Mouse (Mus musculus) embryo, embryonic 9.5 days (tissue): ENCODE results near the gene Gramd4.

Experiments used
- DNase-seq: peaks from one replicate; pipeline ENCODE4 v3.0.0-alpha.2; 2017; ENCODE audit errors: extremely low spot score

Gramd4 gene

DNA sequence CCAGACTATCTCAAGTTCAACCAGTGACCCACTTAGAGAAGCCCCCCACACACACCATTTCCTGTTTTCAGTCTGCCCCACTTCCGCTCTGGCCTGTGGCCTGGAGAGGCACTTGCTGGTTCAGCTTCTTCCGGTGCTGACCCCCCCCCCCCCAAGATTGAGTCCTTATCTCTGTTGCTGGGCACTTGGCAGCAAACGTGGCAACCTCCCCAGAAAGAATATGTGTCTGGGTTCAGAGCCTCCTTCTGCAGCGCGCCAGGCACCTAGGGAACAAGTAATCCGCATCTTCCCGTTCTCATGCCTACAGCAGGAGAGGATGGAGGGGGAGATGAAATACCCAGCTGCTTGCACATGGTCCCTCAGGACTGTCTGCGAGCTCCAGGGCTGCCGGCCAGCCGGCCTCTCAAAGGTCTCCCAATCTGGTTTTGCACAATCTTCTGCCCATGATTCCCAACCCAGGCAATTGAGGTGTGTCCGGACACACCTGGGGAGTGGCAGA lies 124.5 kb downstream of the Gramd4 start:
- DNase-seq, result no peak

DNA sequence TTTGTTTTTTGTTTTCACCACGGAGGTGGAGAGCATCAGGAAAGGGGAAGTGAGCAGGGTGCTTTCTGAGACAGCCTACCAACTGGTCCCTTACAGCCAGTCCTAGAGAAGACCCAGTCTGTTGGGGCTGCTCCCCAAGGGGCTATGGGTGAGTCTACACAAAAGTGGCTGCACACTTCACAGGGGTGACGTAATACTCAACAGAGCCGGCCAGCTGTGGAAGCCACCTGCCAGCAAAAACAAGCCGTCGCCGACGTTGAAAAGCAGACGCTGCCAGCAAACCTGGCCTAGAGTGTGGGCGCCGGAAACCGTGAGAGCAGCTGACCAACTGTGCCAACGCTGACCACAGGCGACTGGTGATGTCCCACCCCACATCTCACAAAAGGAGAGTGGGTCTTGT lies 125.2 kb downstream of the Gramd4 start:
- no peak for DNase-seq

DNA sequence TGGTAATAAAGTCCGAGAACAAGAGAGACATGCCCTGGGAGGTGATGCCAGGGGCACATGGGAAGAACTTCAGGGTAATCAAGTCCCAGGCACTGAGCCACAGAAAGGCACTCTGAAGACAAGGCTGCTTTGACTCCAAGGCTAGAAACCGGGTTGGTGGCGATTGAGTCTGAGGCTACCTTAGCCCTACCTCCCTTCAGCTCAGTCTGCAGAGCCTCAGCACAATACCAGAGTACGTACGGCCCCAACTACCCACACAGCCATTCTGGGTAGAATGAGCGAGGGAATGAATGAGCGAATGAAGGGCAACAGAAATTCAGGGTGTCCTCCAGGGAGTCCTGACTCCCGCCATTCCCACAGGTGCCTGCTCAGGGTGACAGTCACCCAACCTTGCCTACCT lies 126.0 kb downstream of the Gramd4 start:
- DNase-seq, result no peak

DNA sequence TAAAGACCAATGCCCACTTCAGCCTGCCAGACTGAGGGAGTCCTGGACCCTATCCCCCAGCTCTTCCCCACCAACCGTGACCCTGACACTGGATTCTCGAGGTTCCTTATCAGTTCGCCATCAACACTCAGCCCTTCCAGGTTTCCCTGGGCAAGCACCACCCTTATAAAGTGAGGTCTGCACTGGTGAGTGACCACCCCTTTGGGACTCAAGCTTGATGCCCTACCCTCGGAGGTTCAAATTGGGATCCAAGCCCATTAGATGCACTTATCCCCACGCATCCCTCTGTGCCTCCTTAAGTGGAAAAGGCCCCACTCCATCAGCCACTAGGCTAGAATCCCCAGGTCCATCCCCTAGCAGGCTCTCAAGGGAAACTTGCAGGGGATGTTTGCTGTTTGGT lies 126.6 kb downstream of the Gramd4 start:
- DNase-seq, result no peak

DNA sequence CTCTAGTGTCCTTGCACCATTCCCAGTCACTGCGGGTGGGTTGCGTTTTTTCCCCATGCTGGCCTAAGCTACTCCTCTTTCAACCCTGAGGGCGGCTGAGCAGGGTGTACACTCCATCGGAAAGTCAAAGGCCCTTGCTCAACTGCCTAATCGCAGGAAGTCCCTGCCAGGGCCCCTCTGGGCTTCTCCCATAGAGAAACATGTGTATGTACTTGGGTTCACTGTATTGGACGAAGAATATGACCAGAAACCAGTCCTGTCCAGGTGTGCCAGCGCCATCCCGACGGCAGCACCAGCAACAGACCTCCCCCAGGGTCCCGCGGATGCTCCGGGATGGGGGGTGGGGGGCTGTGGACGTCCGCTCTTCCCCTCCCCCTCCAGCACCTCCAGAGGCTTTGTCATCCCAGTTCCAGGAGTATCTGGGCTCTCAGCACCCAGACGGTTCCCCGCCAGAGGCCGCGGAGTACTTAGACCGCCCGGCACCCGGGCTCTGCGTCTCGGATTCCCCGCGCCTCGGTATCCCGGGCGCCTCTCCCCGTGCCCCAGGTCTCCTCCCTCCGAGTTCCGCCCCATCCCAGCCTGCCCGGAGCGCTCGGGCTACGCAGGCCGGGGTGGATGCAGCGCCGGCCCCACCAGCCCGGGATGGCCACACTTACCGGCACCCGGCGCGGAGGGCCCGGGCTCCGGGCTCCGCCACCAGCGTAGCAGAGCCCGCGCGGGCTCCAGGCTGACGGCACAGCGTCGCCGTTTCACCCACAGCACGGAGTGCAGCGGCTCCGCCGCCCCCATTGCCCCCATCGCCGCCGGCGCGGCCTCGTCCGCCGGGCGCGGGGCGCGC lies 127.6 kb downstream of the Gramd4 start:
- DNase-seq, result peak; percentile 56

DNA sequence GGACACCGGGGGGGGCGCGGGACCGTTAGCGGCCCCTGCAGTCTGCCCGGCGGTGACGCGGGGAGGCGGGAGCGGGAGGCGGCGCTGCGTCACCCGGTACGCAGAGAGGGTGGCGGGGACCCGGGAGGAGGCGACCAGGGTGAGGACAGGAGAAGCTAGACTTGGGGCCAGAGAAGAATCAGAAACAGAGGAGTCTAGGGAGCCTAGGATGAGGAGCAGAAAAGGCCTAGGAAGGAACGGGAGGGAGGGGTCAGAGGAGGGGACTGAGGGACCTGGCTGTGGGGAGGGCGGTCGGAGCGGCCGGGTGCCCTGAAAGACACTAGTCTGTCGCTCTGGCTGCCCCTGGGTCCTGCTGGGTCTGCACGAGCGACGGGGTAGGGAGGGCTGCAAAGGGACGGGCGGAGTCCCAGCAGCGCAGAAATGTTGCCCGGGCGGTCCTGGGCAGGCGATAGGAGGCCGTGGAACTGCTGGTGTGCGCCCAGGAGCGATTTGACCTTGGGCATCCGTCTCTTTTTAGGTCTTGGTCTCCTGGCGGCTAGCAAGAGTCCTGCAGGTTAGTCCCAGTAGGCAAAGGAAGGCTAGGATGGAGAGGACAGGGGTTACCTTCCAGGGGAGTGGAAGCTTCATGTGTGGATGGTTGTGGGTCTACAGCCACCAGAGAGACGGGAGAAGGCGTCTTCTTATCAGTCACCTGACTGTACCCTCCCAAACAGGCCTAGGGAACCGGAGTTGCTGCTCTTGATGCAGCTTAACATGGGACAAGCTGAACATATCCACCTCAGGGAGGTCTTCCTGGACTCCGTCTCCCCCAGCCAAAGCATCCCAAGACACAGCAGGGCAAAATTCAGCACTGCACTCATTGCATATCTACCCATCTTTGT lies 128.4 kb downstream of the Gramd4 start, which contains the start of gene Cerk:
Gene Cerk, minus strand, starts transcription at position 453 of the 881 bp plus-strand sequence.
- DNase-seq, result peak; percentile 76

DNA sequence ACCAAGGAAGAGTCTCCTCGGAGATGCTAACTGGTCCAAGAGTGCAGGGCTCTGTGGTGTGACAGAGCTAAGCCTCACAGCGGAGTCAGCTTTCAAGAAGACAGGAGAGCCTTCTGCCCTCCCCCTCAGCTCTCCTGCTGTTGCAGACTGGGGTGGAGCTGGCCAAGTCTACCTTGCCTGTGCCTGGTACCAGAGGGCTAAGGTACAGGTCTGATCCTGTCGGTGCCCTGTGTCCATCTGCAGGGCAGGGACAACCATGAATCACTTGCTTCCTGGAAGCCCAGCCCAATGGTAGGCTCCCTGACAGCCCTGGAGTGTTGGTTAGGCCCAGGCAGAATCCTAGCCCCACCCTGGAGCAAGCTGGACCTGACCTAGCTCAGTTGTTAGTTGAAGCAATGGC lies 129.2 kb downstream of the Gramd4 start:
- no peak for DNase-seq
